Mouse (Mus musculus) spleen, postnatal 10 days (tissue): ENCODE results near the gene Gng8.
A peak's percentile ranks its signal among the peaks of the same experiment; 100 is the strongest.

ENCODE experiments used
- DNase-seq, 2 experiments: peaks; one replicate each; pipeline ENCODE4 v3.0.0; 2021 to 2022; ENCODE audit warnings: low spot score in 2 of 2

Gng8 gene

DNA sequence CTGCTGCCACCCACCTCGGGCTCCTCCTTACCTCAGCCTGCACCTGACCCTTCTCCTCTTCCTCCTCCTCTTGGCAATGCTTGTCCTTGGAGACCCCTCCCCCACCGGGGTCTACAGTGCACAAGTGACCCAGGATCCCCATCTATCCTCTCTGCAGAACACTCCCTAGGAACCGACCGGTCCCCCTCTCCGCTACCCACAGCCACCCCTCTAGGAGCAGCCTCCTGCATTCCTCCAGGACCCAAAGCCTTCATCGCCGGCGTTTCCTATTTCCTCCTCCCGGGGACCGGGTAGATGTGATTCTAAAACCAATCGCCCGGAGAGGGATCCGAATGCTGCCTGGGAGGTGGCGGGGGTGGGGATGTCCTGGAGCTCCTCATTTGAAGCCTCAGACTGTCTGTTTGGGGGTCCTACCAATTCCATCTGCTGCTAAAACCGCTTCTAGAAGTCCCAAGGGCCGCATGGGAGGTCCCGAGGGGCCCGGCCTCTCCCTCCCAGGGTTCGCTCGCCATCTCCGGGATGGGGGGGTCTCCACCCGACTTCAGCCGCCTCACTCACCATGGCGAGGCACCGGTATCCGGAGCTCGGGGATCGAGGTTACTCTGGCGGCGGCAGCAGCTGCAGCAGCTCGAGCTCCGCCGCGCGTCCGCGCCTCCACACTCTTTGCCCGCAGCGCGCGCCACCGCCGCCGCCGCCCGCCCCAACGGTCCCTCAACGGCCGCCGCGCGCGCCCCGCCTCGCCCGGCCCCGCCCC is 31.9 kb downstream of the Gng8 start:
- DNase-seq = no peak

DNA sequence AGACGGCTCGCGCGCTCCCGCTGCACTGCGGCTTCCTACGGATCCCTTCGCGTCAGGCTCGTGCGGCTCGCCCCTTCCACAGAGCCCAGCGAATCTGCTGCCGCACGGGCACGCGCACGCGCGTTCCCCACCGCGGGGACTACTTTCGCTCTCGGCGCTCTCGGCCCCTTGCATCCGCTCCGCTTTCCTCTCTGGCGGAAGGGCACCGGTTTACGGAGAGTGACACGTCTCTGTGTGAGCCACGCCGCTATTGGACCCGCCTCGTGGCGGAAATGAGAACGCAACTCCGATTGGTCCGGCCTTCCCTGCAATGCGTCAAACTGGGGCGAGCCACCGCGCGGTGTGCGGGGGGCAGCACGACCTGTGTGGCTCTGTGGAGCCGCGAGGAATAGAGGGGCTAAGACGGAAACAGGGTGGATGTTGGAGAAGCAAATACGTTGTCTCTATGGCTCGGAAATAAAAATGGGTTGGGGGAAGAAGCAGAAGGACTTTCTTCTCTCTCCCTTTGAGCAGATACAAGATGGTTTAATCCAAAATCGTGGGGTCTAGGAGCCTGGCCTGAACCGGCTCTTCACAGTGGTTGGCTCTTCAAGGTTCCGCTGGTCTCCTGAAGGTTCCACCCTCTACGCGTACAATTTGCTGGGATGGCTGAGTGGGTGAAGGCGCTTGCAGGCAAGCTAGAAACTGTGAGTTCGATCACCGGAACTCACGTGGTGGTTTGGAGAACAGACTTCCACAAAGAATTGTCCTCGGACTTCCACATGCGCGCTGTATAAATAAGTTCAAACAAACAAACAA is 32.6 kb downstream of the Gng8 start, which contains the start of gene Calm3:
Gene Calm3, minus strand, starts transcription at position 78 of the 798 bp plus-strand sequence.
- DNase-seq = peak; percentile 99 to 100

DNA sequence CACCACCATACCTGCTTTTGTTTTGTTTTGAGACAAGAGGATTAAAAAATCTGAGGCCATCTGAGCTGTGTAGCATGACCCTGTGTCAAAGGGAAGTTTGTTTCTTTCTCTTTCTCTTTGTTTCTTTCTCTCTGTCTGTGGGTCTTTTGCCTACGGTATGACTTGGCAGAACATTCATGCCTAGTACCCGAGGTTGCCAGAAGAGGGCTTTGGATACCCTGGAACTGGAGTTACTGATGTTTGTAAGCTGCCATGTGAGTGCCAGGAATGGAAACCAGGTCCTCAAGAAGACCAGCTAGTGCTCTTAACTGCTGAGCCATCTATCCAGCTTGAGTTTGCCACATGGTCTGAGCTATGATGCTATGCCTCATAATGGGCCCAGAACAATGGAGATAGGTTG is 36.8 kb downstream of the Gng8 start:
- no peak for DNase-seq

DNA sequence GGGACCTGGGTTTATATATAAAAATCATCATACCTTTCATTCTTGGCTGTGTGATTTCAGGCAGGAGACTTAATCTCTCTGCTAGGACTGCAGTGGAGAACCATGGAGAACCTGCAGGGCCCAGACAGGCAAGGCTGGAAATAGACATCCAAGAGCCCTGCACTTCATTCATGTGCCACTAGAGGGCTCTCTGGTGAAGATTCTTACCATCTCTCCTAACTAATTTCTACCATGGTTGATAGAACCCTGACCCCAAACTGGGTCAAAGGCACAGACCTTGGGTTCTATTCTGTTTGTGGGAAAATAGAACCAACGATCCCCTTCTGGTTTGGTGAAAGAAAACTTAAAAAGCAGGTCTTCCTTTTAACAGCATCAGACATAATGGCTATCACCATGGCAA is 39.3 kb downstream of the Gng8 start:
- DNase-seq = peak; percentile 67 to 81

DNA sequence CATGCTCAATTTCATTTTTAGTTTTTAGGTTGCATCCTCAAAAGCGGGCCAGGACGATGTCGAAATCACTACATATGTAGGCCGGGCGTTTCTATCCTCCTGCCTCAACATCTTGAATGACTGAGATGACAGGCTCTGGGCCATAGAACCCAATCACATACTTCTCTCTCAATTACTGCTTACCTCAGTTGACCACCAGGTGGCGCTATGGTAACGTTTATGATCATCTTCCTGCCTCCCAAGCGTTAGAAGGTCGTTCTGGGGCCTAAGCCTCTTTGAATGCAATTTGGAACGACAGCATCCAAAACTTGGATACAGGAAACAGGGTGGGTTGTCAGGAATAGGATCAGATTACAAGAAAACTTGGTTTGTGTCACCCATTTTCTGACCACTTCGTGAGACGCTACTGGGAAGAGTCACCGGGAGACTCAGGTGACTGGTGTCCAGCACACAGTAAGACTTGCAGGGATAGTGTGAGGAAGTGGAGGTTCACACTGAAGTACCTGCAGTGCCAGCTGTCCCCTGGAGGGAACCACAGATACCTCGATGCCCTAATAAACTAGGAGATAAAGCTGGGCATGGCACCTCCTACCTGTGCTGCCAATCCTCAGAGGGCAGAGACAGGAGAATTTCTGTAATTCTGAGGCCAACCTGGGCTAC is 40.5 kb downstream of the Gng8 start:
- peak; percentile 80 to 89 for DNase-seq

DNA sequence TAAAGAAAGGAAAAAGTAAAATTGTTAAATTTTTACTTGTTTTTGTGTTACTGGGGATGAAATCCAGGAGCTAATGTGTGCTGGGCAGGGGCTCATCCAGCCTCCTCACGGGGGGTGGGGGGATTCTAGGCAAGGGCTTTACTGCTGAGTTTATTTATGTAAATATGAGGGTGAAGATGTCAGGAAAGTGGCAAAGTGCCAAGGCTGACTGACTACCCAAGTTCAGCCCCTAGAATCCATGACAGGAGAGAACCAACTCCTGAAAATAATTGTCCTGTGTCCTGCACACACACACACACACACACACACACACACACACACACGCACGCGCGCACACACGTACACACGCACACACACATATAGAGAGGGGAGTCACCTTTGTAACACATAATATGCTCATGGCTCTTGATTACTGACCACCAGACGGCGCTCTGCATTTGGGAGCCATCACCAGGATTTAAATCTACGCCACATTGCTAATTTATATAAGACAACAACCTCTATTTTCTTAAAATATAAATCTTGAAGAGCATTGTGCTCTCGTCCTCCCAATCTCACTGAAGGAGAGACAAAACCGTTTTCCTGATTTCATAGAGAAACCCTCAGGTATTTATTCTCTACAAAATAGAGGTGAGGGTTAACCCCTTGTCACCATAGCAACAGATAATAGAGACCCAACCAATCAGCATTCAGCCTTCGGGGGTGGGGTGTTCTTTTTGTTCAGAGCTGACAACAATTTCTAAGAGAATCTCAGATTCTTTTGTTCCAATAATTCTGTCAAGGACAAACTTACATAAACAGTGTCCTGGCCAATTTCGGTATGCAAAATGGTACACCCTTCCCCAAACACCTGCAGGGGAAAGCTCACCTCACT is 41.4 kb downstream of the Gng8 start:
- DNase-seq = peak; percentile 3 to 77

DNA sequence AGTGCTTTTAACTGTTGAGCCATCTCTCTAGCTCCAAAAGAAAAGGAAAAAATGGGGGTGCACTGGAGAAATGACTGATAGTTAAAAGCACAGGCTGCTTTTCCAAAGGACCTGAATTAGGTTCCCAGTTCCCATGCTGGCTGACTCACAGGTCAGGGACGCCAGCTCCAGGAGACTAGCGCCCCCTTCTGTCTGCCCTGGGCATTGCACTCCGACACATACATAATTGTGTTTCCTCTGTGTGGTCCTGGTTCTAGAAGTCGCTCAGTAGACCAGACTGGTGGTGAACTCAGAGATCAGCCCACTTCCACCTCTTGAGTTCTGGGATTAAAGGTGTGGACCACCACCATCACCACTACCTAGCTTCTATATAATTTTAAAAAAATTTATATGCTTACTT is 45.7 kb downstream of the Gng8 start:
- DNase-seq = peak in 1 of 2 experiments; percentile 57

DNA sequence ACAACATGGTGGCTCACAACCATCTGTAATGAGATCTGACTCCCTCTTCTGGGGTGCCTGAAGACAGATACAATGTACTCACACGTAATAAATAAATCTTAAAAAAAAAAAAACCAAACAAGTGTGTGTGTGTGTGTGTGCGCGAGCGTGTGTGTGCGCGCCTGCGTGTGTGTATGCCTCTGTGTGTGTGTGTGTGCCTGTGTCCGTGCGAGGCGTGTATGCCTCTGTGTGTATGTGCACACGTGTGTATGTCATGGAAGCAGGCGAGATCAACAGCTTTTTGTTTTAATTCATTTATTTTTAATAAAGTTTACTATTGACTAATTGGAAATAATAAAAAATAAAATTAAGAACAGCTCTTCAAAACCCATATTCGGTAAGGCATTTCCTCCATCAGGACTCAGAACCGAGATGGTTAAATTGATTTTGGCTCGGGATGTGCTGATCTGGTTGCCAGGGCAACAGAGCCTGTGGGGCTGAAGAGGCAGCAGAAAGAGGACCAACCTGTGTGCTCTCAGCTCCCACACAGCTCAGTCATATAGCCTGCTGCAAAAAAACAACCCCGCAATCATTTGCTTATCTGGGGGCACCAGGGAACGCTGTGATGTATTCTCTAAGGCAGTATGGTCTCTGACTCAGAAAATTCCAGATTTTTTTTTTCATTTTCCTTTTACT is 46.7 kb downstream of the Gng8 start:
- DNase-seq = no peak

DNA sequence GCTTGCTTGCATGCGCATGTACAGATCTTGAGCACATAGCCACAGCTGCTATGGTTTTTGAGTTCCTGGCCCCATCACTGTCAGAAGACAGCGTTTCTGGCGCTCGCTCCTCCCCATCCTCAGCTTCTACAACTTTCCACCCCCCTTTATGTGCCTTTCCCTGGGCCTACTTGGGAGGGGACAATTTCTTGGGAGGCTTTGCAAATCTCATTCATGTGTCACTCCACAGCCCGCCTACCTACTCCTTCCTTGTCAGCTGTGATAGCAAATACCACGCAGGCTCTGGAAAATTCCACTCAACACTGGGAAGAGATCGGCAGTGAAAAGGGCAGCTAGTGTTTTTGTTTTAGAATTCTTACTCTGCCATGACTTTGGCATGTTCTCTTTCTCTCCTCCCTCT is 48.7 kb downstream of the Gng8 start:
- no peak for DNase-seq

DNA sequence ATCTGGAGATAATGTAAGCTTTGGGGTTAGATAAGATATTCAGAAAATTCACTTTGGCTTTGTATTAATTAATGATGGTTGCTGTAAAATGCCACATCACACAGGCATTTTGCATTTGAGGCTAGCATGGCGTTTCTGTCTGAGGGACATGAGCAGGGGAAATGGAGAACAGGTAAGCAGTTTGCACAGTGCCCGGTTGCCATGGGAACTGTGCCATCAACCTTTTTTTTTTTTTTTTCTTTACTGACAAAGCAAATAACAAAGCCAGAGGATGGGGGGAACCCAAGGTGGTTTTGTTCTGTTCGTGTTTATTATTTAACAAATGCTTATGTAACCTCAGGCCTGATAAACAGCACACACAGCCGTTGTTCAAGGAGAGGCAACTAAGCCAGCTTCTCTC is 51.3 kb downstream of the Gng8 start:
- DNase-seq = no peak

DNA sequence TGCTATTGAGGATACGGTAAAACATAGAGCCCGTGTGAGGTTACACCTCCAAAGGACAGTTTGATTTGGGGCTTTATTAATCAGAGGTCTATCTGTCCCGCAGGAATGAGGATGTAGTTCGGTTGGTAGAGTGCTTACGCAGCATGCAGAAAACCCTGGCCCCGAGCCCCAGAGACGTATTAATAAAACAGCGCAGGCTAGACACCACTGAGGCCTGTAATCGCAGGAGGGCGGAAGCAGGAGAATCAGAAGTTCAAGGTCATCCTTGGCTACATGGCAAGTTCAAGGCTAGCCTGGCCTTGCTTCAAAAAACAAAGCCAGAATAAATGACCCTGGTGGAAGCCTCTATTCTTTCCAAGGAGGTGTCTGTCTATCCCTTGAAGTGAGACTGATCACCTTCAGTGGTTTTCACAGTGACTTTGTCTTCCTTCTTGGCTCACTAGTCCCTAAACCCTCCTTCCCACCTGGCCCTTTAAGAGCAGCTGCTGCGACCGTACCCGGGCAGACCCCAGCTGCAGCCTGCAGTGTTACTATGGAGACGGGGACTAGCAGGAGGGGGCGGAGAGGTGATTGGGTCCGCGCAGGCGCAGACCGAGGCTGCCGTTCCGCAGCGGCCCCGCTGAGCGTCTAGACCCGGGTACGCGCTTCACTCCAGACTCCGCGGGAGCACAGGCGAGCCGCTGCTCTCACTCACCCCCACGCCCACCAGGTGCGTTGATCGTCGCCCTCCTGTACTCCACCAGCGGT is 52.6 kb downstream of the Gng8 start, which contains the start of gene Pnmal2:
Gene Pnmal2, plus strand, starts transcription at position 622 of the 747 bp plus-strand sequence.
- DNase-seq = peak in 1 of 2 experiments; percentile 71

DNA sequence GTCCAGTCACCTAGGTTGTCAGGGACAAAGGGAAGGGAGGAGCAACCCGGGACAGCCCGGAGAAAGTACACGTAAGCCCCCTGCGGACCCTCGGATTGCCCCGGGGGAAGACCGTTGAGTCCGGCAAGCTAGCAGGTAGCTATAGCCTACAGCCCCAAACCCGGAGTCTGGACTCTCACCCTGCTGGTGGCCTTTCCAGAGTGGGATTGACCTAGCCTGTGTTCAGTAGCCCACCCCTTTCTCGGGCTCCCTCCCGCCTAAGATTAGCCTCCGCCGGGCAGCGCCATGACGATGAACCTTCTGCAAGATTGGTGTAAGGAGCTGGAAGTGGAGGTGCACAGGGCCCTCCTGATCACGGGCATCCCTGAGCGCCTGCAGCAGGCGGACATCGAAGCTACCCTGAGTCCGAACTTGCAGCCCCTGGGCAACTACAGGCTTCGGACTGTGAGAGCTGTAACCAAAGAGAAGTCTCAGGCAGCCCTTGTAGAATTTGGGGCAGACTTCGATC is 53.3 kb downstream of the Gng8 start:
- peak in 1 of 2 experiments; percentile 15 for DNase-seq
